Mouse (Mus musculus) forebrain, embryonic 12.5 days (tissue): ENCODE measurements at regions not wholly inside any gene's neighbourhood (a gene's known extent, or its start where the extent isn't known, plus 50 kb on each side); places are given as distances from the start of the nearest gene placed in this dataset.

ENCODE experiments used
- ATAC-seq: fragments of 200-750 bp; cut with Nextera tagmentation; 2 replicates; pipeline ENCODE4 v1.8.0; 2017; ENCODE audit warnings: moderate TSS enrichment; ENCODE audit not compliant: low FRiP score
- H3K27ac ChIP-seq: fragments of 300-500 bp; sonication (generic); 2 replicates; pipeline ENCODE4 v1.5.1; 2016; ENCODE audit warnings: mild to moderate bottlenecking
- H3K27me3 ChIP-seq: fragments of 300-500 bp; sonication (generic); 2 replicates; pipeline ENCODE4 v1.6.1; 2016; ENCODE audit warnings: mild to moderate bottlenecking
- H3K36me3 ChIP-seq: fragments of 300-500 bp; sonication (generic); replicated peaks from 2 replicates; pipeline ENCODE4 v1.6.1; 2016; ENCODE audit warnings: mild to moderate bottlenecking
- H3K4me1 ChIP-seq: fragments of 300-500 bp; sonication (generic); 2 replicates; pipeline ENCODE4 v1.6.1; 2016
- H3K4me2 ChIP-seq: fragments of 300-500 bp; sonication (generic); 2 replicates; pipeline ENCODE4 v1.6.1; 2016; ENCODE audit warnings: mild to moderate bottlenecking, moderate library complexity
- H3K4me3 ChIP-seq: fragments of 300-500 bp; sonication (generic); replicated peaks from 2 replicates; pipeline ENCODE4 v1.5.1; 2016; ENCODE audit warnings: mild to moderate bottlenecking
- H3K9ac ChIP-seq: fragments of 300-500 bp; sonication (generic); 2 replicates; pipeline ENCODE4 v1.6.1; 2016; ENCODE audit warnings: mild to moderate bottlenecking
- H3K9me3 ChIP-seq: fragments of 300-500 bp; sonication (generic); 2 replicates; pipeline ENCODE4 v1.6.1; 2016
- WGBS: fragments of 180-500 bp; shearing (Covaris S2); methylation state at CpG from one replicate; pipeline ENCODE4 v1.1.7; 2016; 5-methylcytosine and 5-hydroxymethylcytosine counted together

- no peak for ATAC-seq
- H3K9ac ChIP-seq: no peak overlapping the region
- WGBS: 88% methylated on average over 5 of the region's 5 CpGs
Measured at GRCm38 (mm10) chr10:95082634-95083033, 138.0 kb upstream of the Plxnc1 start.

GRCm38 (mm10) chr10:95079979-95080378 lies 135.3 kb upstream of the Plxnc1 start:
- no peak overlapping the region for H3K27ac ChIP-seq
- H3K4me3 ChIP-seq: no peak overlapping the region
- no peaks in the 10 kb centered on the region for H3K9me3 ChIP-seq
- H3K4me2 ChIP-seq: no peak overlapping the region
- no peaks in the 10 kb centered on the region for H3K36me3 ChIP-seq
- ATAC-seq: no peak
- H3K4me1 ChIP-seq: no peaks in the 10 kb centered on the region
- H3K9ac ChIP-seq: no peak overlapping the region
- no peaks in the 10 kb centered on the region for H3K27me3 ChIP-seq
- 88% methylated on average over 5 of the region's 5 CpGs for WGBS

More at GRCm38 (mm10) chr10:95082634-95083033, 138.0 kb upstream of the Plxnc1 start:
- Histone ChIP-seq H3K4me1 (no peaks in the 10 kb centered on the region), H3K4me2 (no peak overlapping the region), H3K9me3 (no peaks in the 10 kb centered on the region), H3K36me3 (no peaks in the 10 kb centered on the region), H3K27ac (no peak overlapping the region), H3K4me3 (no peak overlapping the region), H3K27me3 (peaks cover 16% of the 10 kb centered on the region; the same call in 1 of the 2 replicates)

GRCm38 (mm10) chr10:95076421-95076820 lies 131.8 kb upstream of the Plxnc1 start:
- no peaks in the 10 kb centered on the region for H3K27me3 ChIP-seq
- H3K9me3 ChIP-seq: no peaks in the 10 kb centered on the region
- no peaks in the 10 kb centered on the region for H3K36me3 ChIP-seq
- H3K4me3 ChIP-seq: no peak overlapping the region
- H3K4me2 ChIP-seq: no peak overlapping the region
- 81% methylated on average over 5 of the region's 5 CpGs for WGBS
- H3K27ac ChIP-seq: no peak overlapping the region
- H3K4me1 ChIP-seq: 0 out of 2 replicates have a peak, but pooled peaks cover 5% of the 10 kb centered on the region
- no peak overlapping the region for H3K9ac ChIP-seq
- ATAC-seq: no peak

GRCm38 (mm10) chr10:95075897-95076296 lies 131.3 kb upstream of the Plxnc1 start:
- Histone ChIP-seq H3K4me3 (no peak overlapping the region), H3K27me3 (no peaks in the 10 kb centered on the region), H3K4me2 (no peak overlapping the region), H3K27ac (no peak overlapping the region), H3K9me3 (no peaks in the 10 kb centered on the region), H3K4me1 (0 out of 2 replicates have a peak, but pooled peaks cover 5% of the 10 kb centered on the region), H3K9ac (no peak overlapping the region), H3K36me3 (no peaks in the 10 kb centered on the region)
- no peak for ATAC-seq
- 67% methylated on average over 4 of the region's 4 CpGs for WGBS

GRCm38 (mm10) chr10:95074959-95075590 lies 130.4 kb upstream of the Plxnc1 start:
- no peak overlapping the region for H3K4me2 ChIP-seq
- 59% methylated on average over 5 of the region's 5 CpGs for WGBS
- H3K4me1 ChIP-seq: 0 out of 2 replicates have a peak, but pooled peaks cover 5% of the 10 kb centered on the region
- no peak overlapping the region for H3K9ac ChIP-seq
- no peaks in the 10 kb centered on the region for H3K36me3 ChIP-seq
- H3K27ac ChIP-seq: no peak overlapping the region
- H3K27me3 ChIP-seq: no peaks in the 10 kb centered on the region
- ATAC-seq: no peak
- H3K4me3 ChIP-seq: no peak overlapping the region
- no peaks in the 10 kb centered on the region for H3K9me3 ChIP-seq

GRCm38 (mm10) chr10:95074381-95074780 lies 129.7 kb upstream of the Plxnc1 start:
- no peak for ATAC-seq
- no peak overlapping the region for H3K4me3 ChIP-seq
- H3K4me2 ChIP-seq: no peak overlapping the region
- no peak overlapping the region for H3K9ac ChIP-seq
- no peak overlapping the region for H3K27ac ChIP-seq
- H3K9me3 ChIP-seq: no peaks in the 10 kb centered on the region
- H3K4me1 ChIP-seq: 0 out of 2 replicates have a peak, but pooled peaks cover 5% of the 10 kb centered on the region
- WGBS: 84% methylated on average over 2 of the region's 2 CpGs
- no peaks in the 10 kb centered on the region for H3K27me3 ChIP-seq
- H3K36me3 ChIP-seq: no peaks in the 10 kb centered on the region

GRCm38 (mm10) chr10:95067971-95068370 lies 123.3 kb upstream of the Plxnc1 start:
- Histone ChIP-seq H3K9me3 (no peaks in the 10 kb centered on the region), H3K27me3 (no peaks in the 10 kb centered on the region), H3K4me3 (no peak overlapping the region), H3K4me1 (no peaks in the 10 kb centered on the region), H3K4me2 (no peak overlapping the region), H3K36me3 (no peaks in the 10 kb centered on the region), H3K9ac (no peak overlapping the region), H3K27ac (no peak overlapping the region)
- WGBS: 84% methylated on average over 10 of the region's 10 CpGs
- ATAC-seq: no peak

GRCm38 (mm10) chr10:95066774-95067173 lies 122.1 kb upstream of the Plxnc1 start:
- no peaks in the 10 kb centered on the region for H3K4me1 ChIP-seq
- no peaks in the 10 kb centered on the region for H3K27me3 ChIP-seq
- no peaks in the 10 kb centered on the region for H3K9me3 ChIP-seq
- H3K9ac ChIP-seq: no peak overlapping the region
- H3K4me2 ChIP-seq: no peak overlapping the region
- no peak overlapping the region for H3K4me3 ChIP-seq
- 84% methylated on average over 6 of the region's 6 CpGs for WGBS
- H3K27ac ChIP-seq: no peak overlapping the region
- H3K36me3 ChIP-seq: no peaks in the 10 kb centered on the region
- ATAC-seq: no peak

GRCm38 (mm10) chr10:95059486-95060091 lies 115.0 kb upstream of the Plxnc1 start:
- no peak overlapping the region for H3K4me2 ChIP-seq
- H3K9me3 ChIP-seq: no peaks in the 10 kb centered on the region
- H3K9ac ChIP-seq: no peak overlapping the region
- H3K4me1 ChIP-seq: peaks cover 13% of the 10 kb centered on the region; the same call in 1 of the 2 replicates
- no peak for ATAC-seq
- no peaks in the 10 kb centered on the region for H3K27me3 ChIP-seq
- H3K36me3 ChIP-seq: no peaks in the 10 kb centered on the region
- H3K4me3 ChIP-seq: no peak overlapping the region
- WGBS: 75% methylated on average over 7 of the region's 7 CpGs
- no peak overlapping the region for H3K27ac ChIP-seq

GRCm38 (mm10) chr10:95059078-95059477 lies 114.4 kb upstream of the Plxnc1 start:
- no peak overlapping the region for H3K9ac ChIP-seq
- 88% methylated on average over 9 of the region's 9 CpGs for WGBS
- no peaks in the 10 kb centered on the region for H3K36me3 ChIP-seq
- H3K9me3 ChIP-seq: no peaks in the 10 kb centered on the region
- peaks cover 13% of the 10 kb centered on the region; the same call in 1 of the 2 replicates for H3K4me1 ChIP-seq
- no peak overlapping the region for H3K27ac ChIP-seq
- ATAC-seq: no peak
- H3K4me2 ChIP-seq: no peak overlapping the region
- H3K4me3 ChIP-seq: no peak overlapping the region
- H3K27me3 ChIP-seq: no peaks in the 10 kb centered on the region

GRCm38 (mm10) chr10:95057051-95057714 lies 112.5 kb upstream of the Plxnc1 start:
- no peak overlapping the region for H3K9ac ChIP-seq
- no peak overlapping the region for H3K27ac ChIP-seq
- H3K4me3 ChIP-seq: no peak overlapping the region
- H3K4me1 ChIP-seq: peaks cover 18% of the 10 kb centered on the region
- no peaks in the 10 kb centered on the region; the same call in 1 of the 2 replicates for H3K27me3 ChIP-seq
- H3K4me2 ChIP-seq: no peak overlapping the region
- no peaks in the 10 kb centered on the region for H3K36me3 ChIP-seq
- 52% methylated on average over 9 of the region's 9 CpGs for WGBS
- no peaks in the 10 kb centered on the region for H3K9me3 ChIP-seq
- ATAC-seq: no peak; the same call in 1 of the 2 replicates

GRCm38 (mm10) chr10:95056541-95056940 lies 111.9 kb upstream of the Plxnc1 start:
- Histone ChIP-seq H3K9me3 (no peaks in the 10 kb centered on the region), H3K27me3 (no peaks in the 10 kb centered on the region; the same call in 1 of the 2 replicates), H3K27ac (no peak overlapping the region), H3K36me3 (no peaks in the 10 kb centered on the region), H3K4me1 (peaks cover 18% of the 10 kb centered on the region), H3K4me2 (no peak overlapping the region), H3K9ac (no peak overlapping the region), H3K4me3 (no peak overlapping the region)
- 71% methylated on average over 4 of the region's 4 CpGs for WGBS
- ATAC-seq: no peak
